Mouse (Mus musculus): ENCODE measurements around the gene Tmem87b.

Tmem87b gene

GRCm38 (mm10) chr2:128817786-128818681, at the start of gene Tmem87b:
Gene Tmem87b, plus strand, starts transcription at chr2:128818118.
- peak; percentile 96 for DNase-seq (ENCODE audit: low spot score)

- DNase-seq (ENCODE audit: low spot score) = no peak
Measured at GRCm38 (mm10) chr2:128768545-128769247, 49.2 kb upstream of the Tmem87b start.

- DNase-seq (ENCODE audit: low spot score) = no peak
Measured at GRCm38 (mm10) chr2:128770557-128770956, 47.4 kb upstream of the Tmem87b start.

- DNase-seq (ENCODE audit: low spot score) = no peak
Measured at GRCm38 (mm10) chr2:128771048-128771447, 46.9 kb upstream of the Tmem87b start.

- DNase-seq (ENCODE audit: low spot score) = no peak
Measured at GRCm38 (mm10) chr2:128771750-128772338, 46.1 kb upstream of the Tmem87b start.

- DNase-seq (ENCODE audit: low spot score) = no peak
Measured at GRCm38 (mm10) chr2:128782231-128782630, 35.7 kb upstream of the Tmem87b start.

GRCm38 (mm10) chr2:128783660-128784345, 34.1 kb upstream of the Tmem87b start:
- DNase-seq (ENCODE audit: low spot score) = no peak

GRCm38 (mm10) chr2:128784814-128785213, 33.1 kb upstream of the Tmem87b start:
- DNase-seq (ENCODE audit: low spot score) = no peak

- no peak for DNase-seq (ENCODE audit: low spot score)
Measured at GRCm38 (mm10) chr2:128786341-128786740, 31.6 kb upstream of the Tmem87b start.

GRCm38 (mm10) chr2:128786795-128787194, 31.1 kb upstream of the Tmem87b start:
- DNase-seq (ENCODE audit: low spot score) = no peak

- no peak for DNase-seq (ENCODE audit: low spot score)
Measured at GRCm38 (mm10) chr2:128787805-128788204, 30.1 kb upstream of the Tmem87b start.

- DNase-seq (ENCODE audit: low spot score) = no peak
Measured at GRCm38 (mm10) chr2:128790875-128791614, 26.9 kb upstream of the Tmem87b start.

- no peak for DNase-seq (ENCODE audit: low spot score)
Measured at GRCm38 (mm10) chr2:128793958-128794357, 24.0 kb upstream of the Tmem87b start.

- no peak for DNase-seq (ENCODE audit: low spot score)
Measured at GRCm38 (mm10) chr2:128796463-128796862, 21.5 kb upstream of the Tmem87b start.

- DNase-seq (ENCODE audit: low spot score) = no peak
Measured at GRCm38 (mm10) chr2:128803441-128803840, 14.5 kb upstream of the Tmem87b start.

GRCm38 (mm10) chr2:128805341-128805740, 12.6 kb upstream of the Tmem87b start:
- no peak for DNase-seq (ENCODE audit: low spot score)

GRCm38 (mm10) chr2:128806561-128806960, 11.4 kb upstream of the Tmem87b start:
- no peak for DNase-seq (ENCODE audit: low spot score)

GRCm38 (mm10) chr2:128812761-128813160, 5.2 kb upstream of the Tmem87b start:
- no peak for DNase-seq (ENCODE audit: low spot score)

GRCm38 (mm10) chr2:128816311-128816710, 1.6 kb upstream of the Tmem87b start:
- no peak for DNase-seq (ENCODE audit: low spot score)

GRCm38 (mm10) chr2:128816916-128817315, 1.0 kb upstream of the Tmem87b start:
- no peak for DNase-seq (ENCODE audit: low spot score)

- peak; percentile 67 for DNase-seq (ENCODE audit: low spot score)
Measured at GRCm38 (mm10) chr2:128817387-128817785, 532 bp upstream of the Tmem87b start.
